Mouse (Mus musculus): ENCODE data around the gene Colgalt2.

Colgalt2 gene

GRCm38 (mm10) chr1:152528778-152529177, 129.1 kb downstream of the Colgalt2 start:
- in situ Hi-C loops (cut with MboI, MseI) = loop anchor here (5.0 to 25.0 kb wide), 2 partner anchors 214 to 1259 kb away; no protein-coding TSS in a partner anchor

GRCm38 (mm10) chr1:152531498-152531897, 131.9 kb downstream of the Colgalt2 start:
- in situ Hi-C loops (cut with MboI, MseI) = loop anchor here (5.0 to 25.0 kb wide), 2 partner anchors 401 to 1256 kb away; no protein-coding TSS in a partner anchor

- in situ Hi-C loops (cut with MboI, MseI) = loop anchor here (5.0 to 25.0 kb wide), 2 partner anchors 398 to 1253 kb away; no protein-coding TSS in a partner anchor
These were observed 134.9 kb downstream of the Colgalt2 start for GRCm38 (mm10) chr1:152534531-152534930.

GRCm38 (mm10) chr1:152536416-152537018, 136.9 kb downstream of the Colgalt2 start:
- in situ Hi-C loops (cut with MboI, MseI) = loop anchor here (25.0 kb wide), 1 partner anchor 1251 kb away; no protein-coding TSS in a partner anchor

GRCm38 (mm10) chr1:152537186-152537585, 137.6 kb downstream of the Colgalt2 start:
- in situ Hi-C loops (cut with MboI, MseI) = loop anchor here (25.0 kb wide), 1 partner anchor 1250 kb away; no protein-coding TSS in a partner anchor

- in situ Hi-C loops (cut with MboI, MseI) = loop anchor here (25.0 kb wide), 1 partner anchor 1248 kb away; no protein-coding TSS in a partner anchor
These were observed 139.2 kb downstream of the Colgalt2 start for GRCm38 (mm10) chr1:152538817-152539216.

- in situ Hi-C loops (cut with MboI, MseI) = loop anchor here (10.0 to 25.0 kb wide), 2 partner anchors 944 to 1247 kb away; partner anchors contain the start of gene Dhx9
These were observed 140.8 kb downstream of the Colgalt2 start for GRCm38 (mm10) chr1:152540304-152540887.

- in situ Hi-C loops (cut with MboI, MseI) = loop anchor here (10.0 to 25.0 kb wide), 2 partner anchors 942 to 1244 kb away; partner anchors contain the start of gene Dhx9
These were observed 143.2 kb downstream of the Colgalt2 start for GRCm38 (mm10) chr1:152542747-152543378.

GRCm38 (mm10) chr1:152543449-152544159, 144.0 kb downstream of the Colgalt2 start:
- in situ Hi-C loops (cut with MboI, MseI) = loop anchor here (10.0 to 25.0 kb wide), 2 partner anchors 941 to 1244 kb away; partner anchors contain the start of gene Dhx9

GRCm38 (mm10) chr1:152549061-152549738, 149.6 kb downstream of the Colgalt2 start:
- in situ Hi-C loops (cut with MboI, MseI) = loop anchor here (10.0 to 25.0 kb wide), 2 partner anchors 936 to 1238 kb away; partner anchors contain the start of gene Dhx9

- in situ Hi-C loops (cut with MboI, MseI) = no loop called here
These were observed 150.9 kb downstream of the Colgalt2 start for GRCm38 (mm10) chr1:152550544-152550943.

- in situ Hi-C loops (cut with MboI, MseI) = no loop called here
These were observed 151.3 kb downstream of the Colgalt2 start for GRCm38 (mm10) chr1:152550973-152551372.

GRCm38 (mm10) chr1:152553912-152554547, 154.4 kb downstream of the Colgalt2 start:
- in situ Hi-C loops (cut with MboI, MseI) = no loop called here

- in situ Hi-C loops (cut with MboI, MseI) = no loop called here
These were observed 156.4 kb downstream of the Colgalt2 start for GRCm38 (mm10) chr1:152555944-152556573.

- in situ Hi-C loops (cut with MboI, MseI) = no loop called here
These were observed 157.1 kb downstream of the Colgalt2 start for GRCm38 (mm10) chr1:152556576-152557281.

Measured in regulatory T cell (primary cell).